Mouse (Mus musculus): Measurements from ENCODE around the gene Wdr82. TPM values are rescaled to one million over a fixed set of nuclear protein-coding genes. Genes with fewer than 3 reads are reported as not detected.

Wdr82 gene
- 21.6 and 25.5 TPM in 2 replicates for polyA plus RNA-seq (2016; fragmentation: Nextera tagmentation; extraction: Ambion mirVana)

DNA sequence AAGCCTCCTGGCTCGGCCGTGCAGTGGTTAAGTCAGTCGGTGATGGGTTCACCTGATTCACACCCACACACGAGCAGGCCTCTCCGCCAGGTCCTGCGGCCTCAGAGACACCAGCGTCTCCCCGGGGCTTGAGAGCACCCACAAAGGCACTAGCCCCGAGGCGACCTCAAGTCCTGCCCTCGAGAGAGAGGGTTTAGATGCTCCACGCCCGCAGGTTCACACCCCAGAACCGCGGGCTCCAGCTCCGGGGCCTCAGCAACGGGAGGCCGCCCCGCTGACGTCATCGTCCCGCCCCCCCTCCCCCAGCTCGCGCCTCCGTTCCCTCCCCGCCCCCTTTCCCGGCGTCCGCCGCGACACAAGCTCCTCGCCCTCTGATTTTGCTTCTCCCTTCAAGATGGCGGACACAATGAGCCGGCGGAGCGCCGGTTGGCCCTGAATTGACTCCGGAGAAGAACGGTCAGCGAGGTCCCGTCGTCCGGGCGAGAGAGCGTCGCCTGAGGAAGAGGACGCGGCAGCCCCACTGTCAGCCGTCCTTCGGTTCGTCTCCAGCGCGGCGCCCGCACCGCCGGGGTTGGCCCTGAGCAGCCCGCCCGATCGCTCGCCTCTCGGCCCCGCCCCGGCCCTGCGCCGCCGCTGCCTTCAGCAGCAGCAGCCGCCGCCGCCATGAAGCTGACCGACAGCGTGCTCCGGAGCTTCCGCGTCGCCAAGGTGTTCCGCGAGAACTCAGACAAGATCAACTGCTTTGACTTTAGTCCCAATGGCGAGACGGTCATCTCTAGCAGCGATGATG lies at the start of gene Wdr82:
Gene Wdr82, plus strand, starts transcription at position 373 of the 790 bp plus-strand sequence.
- H3K27ac ChIP-seq = peak within 1 kb of the TSS; percentile 96
- no peaks in the 10 kb centered on the region for H3K27me3 ChIP-seq (ENCODE audit: insufficient read depth, poor library complexity, severe bottlenecking)
- under 1% methylated on average over 80 of the region's 81 CpGs for whole genome bisulfite sequencing
- peaks cover 23% of the 10 kb centered on the region for H3K4me1 ChIP-seq
- H3K9me3 ChIP-seq = no peaks in the 10 kb centered on the region
- DNase-seq (ENCODE audit: low spot score) = peak; percentile 97
- H3K4me3 ChIP-seq = peak within 1 kb of the TSS; percentile 78
- no peaks in the 10 kb centered on the region for H3K36me3 ChIP-seq

DNA sequence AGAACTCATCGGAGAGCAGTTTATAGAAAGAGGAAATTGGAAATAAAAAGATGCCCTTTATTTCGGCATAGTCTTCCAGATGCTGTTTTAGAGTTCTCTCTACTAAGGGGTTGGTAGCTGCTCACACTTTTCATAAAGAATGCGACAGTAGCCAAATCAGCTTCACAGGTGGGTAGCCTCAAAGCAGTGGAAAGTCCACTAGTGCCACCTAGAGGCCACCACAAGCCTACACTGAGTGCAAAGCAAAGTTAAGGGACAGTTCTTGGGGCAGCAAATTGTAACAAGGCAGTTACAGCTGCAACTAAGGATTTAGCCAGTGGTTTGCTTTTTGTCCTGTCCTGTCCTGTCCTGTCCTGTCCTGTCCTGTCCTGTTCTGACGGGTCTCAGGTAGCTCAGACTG lies 47.1 kb upstream of the Wdr82 start:
- Histone ChIP-seq H3K9me3 (no peaks in the 10 kb centered on the region), H3K27me3 (ENCODE audit: insufficient read depth, poor library complexity, severe bottlenecking) (no peaks in the 10 kb centered on the region), H3K4me3 (no peak overlapping the region), H3K36me3 (no peaks in the 10 kb centered on the region), H3K4me1 (no peaks in the 10 kb centered on the region), H3K27ac (no peak overlapping the region)
- 47% methylated on average over 4 of the region's 4 CpGs for WGBS
- no peak for DNase-seq (ENCODE audit: low spot score)

DNA sequence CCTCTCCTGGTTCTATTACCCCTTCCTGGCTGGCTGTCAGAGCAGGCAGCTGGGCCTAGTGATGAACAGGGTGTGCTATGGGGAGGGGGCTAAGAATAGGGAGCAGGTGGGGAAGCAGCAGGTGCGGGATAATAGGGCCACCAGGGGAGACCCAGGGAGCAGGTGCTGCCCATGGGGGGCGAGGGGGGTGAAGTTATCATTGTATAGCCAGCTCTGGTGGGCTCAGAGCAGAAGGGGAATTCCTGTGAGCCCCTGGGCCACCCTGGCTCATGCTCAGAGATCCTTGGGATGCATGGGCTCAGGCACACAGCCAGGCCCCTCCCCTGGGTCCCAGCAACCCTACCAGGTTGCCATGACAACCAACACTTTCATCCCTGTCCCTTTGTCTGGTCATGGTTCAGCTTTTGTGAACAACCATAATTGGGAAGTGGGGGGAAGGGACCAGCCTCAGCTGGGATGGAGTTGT lies 43.9 kb upstream of the Wdr82 start:
- Histone ChIP-seq H3K9me3 (no peaks in the 10 kb centered on the region), H3K4me3 (no peak overlapping the region), H3K27me3 (ENCODE audit: insufficient read depth, poor library complexity, severe bottlenecking) (no peaks in the 10 kb centered on the region), H3K4me1 (no peaks in the 10 kb centered on the region), H3K27ac (no peak overlapping the region), H3K36me3 (no peaks in the 10 kb centered on the region)
- no peak for DNase-seq (ENCODE audit: low spot score)
- WGBS = 49% methylated on average over 2 of the region's 2 CpGs

GRCm38 (mm10) chr9:106129072-106129471 lies 41.7 kb upstream of the Wdr82 start:
- no peaks in the 10 kb centered on the region for H3K27me3 ChIP-seq (ENCODE audit: insufficient read depth, poor library complexity, severe bottlenecking)
- no peaks in the 10 kb centered on the region for H3K9me3 ChIP-seq
- no peaks in the 10 kb centered on the region for H3K36me3 ChIP-seq
- H3K4me1 ChIP-seq = no peaks in the 10 kb centered on the region
- H3K4me3 ChIP-seq = no peak overlapping the region
- no peak overlapping the region for H3K27ac ChIP-seq
- WGBS = 65% methylated on average over 2 of the region's 2 CpGs
- no peak for DNase-seq (ENCODE audit: low spot score)

DNA sequence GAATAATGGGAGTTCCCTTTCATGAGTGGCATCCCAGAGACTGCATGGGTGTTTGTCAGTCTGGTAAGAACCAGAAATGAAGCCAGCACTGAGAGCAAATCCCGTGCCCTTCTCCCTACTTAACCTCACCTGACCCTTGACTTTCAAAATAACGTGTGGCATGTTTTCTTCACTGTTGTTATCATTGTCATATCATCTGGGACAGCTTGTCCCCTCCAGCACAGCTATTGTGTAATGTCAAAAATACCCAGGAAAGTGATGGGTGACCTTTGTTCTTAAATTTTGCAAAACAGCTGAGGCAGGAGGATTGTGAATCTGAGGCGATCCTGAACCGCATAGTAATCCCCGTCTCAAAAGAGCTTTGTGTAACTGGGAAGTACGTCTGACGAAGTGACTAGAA lies 40.5 kb upstream of the Wdr82 start:
- Histone ChIP-seq H3K27ac (no peak overlapping the region), H3K36me3 (no peaks in the 10 kb centered on the region), H3K4me1 (no peaks in the 10 kb centered on the region), H3K27me3 (ENCODE audit: insufficient read depth, poor library complexity, severe bottlenecking) (no peaks in the 10 kb centered on the region), H3K9me3 (no peaks in the 10 kb centered on the region), H3K4me3 (no peak overlapping the region)
- no peak for DNase-seq (ENCODE audit: low spot score)
- WGBS = 70% methylated on average over 7 of the region's 7 CpGs

DNA sequence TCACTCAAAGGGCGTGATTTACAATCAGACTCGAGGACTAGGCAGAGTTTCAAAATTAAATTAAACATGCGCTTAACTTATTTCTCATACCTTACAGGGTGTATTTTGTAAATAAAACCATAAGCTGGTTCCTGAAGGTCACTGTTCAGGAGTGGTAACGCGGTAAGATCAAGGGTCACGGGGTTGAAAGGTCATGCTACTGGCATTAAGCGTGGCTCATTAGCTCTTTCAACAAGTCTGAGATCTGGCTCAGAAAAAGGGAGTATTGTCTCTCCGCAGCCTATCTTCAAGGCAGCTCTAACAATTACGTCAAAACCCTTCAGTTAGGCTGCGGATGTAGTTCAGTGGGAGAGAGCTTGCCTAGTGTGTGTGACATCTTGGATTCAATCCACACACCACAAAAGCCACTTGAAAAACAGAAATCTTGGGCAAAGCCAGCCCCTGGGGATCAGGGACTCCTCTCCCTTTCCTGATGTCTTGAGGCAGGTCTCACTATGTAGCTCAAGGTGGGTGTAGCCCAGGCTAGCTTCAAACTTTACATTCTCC lies 33.0 kb upstream of the Wdr82 start:
- Histone ChIP-seq H3K27ac (no peak overlapping the region), H3K9me3 (no peaks in the 10 kb centered on the region), H3K4me1 (0 out of 2 replicates have a peak, but pooled peaks cover 4% of the 10 kb centered on the region), H3K36me3 (no peaks in the 10 kb centered on the region), H3K27me3 (ENCODE audit: insufficient read depth, poor library complexity, severe bottlenecking) (0 out of 2 replicates have a peak, but pooled peaks cover 13% of the 10 kb centered on the region), H3K4me3 (no peak overlapping the region)
- 72% methylated on average over 10 of the region's 10 CpGs for WGBS
- DNase-seq (ENCODE audit: low spot score) = no peak

DNA sequence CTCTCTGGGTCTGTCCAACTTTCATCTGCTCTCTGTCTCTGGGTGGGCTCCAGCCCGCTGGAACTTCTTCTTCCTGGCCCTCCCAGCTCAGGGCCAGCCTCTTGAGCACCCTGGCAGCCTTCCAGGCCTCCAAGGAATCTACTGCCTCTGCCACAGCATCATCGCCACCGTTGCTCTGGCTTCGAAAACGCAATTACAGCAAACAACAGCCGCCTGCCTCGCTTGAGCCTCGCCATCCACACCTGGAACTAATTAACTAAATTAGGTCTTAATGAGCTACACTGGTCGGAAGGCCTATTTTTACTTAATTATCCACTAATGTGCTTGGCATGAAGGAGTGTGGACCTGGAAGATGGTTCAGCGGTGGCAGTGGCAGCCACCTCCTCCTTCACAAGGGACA lies 31.0 kb upstream of the Wdr82 start:
- Histone ChIP-seq H3K36me3 (no peaks in the 10 kb centered on the region), H3K4me3 (no peak overlapping the region), H3K9me3 (no peaks in the 10 kb centered on the region), H3K27me3 (ENCODE audit: insufficient read depth, poor library complexity, severe bottlenecking) (0 out of 2 replicates have a peak, but pooled peaks cover 13% of the 10 kb centered on the region), H3K27ac (no peak overlapping the region), H3K4me1 (0 out of 2 replicates have a peak, but pooled peaks cover 4% of the 10 kb centered on the region)
- no peak for DNase-seq (ENCODE audit: low spot score)
- 66% methylated on average over 10 of the region's 10 CpGs for WGBS

- no peaks in the 10 kb centered on the region for H3K36me3 ChIP-seq
- no peak overlapping the region for H3K4me3 ChIP-seq
- no peak for DNase-seq (ENCODE audit: low spot score)
- H3K27ac ChIP-seq = no peak overlapping the region
- H3K9me3 ChIP-seq = no peaks in the 10 kb centered on the region
- 0 out of 2 replicates have a peak, but pooled peaks cover 4% of the 10 kb centered on the region for H3K4me1 ChIP-seq
- peaks cover 28% of the 10 kb centered on the region for H3K27me3 ChIP-seq (ENCODE audit: insufficient read depth, poor library complexity, severe bottlenecking)
- 78% methylated on average over 12 of the region's 12 CpGs for WGBS
These were observed 28.8 kb upstream of the Wdr82 start for GRCm38 (mm10) chr9:106141955-106142354.

DNA sequence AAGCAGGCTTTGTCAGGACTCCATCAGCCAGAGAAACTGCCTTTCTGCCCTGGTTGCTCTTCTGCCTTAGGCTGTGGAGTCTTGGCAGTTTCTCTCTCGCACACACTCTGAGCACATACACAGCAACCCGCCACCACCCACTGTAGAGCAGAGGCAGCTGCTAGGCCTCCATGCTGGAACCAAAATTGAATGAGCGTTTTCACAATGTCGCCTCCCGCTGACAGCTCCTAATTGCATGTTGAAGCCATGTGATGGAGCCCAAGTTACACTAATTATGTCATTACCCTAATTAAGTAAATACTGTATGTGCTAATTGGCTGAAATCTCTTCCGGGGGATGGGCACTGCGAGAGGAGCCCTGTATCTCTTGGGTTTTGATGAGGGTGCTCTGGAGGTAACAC lies 26.6 kb upstream of the Wdr82 start:
- peaks cover 22% of the 10 kb centered on the region for H3K4me1 ChIP-seq
- WGBS = 81% methylated on average over 7 of the region's 7 CpGs
- H3K4me3 ChIP-seq = no peak overlapping the region
- no peaks in the 10 kb centered on the region for H3K36me3 ChIP-seq
- no peak for DNase-seq (ENCODE audit: low spot score)
- H3K27me3 ChIP-seq (ENCODE audit: insufficient read depth, poor library complexity, severe bottlenecking) = peaks cover 49% of the 10 kb centered on the region
- no peaks in the 10 kb centered on the region for H3K9me3 ChIP-seq
- no peak overlapping the region for H3K27ac ChIP-seq

DNA sequence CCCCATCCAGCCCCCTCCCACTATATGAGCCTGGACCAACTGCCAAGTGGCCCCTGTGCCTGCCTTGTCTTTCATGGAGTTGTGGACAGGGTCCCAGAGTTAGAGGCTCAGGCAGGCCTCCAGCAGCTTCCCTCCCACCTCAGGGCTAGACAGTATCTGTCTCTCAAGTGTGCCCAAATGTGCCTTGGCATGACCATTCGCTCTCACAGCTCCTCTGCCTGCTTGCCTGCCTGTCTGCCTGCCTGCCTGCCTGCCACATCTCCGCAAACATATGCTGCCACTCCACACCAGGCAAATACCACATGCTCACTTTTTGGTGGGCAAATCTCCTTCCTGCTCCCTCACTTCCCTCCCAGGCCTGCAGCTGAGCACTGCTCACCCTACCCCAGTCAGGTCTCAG lies 25.1 kb upstream of the Wdr82 start:
- DNase-seq (ENCODE audit: low spot score) = no peak
- H3K27me3 ChIP-seq (ENCODE audit: insufficient read depth, poor library complexity, severe bottlenecking) = peaks cover 61% of the 10 kb centered on the region
- no peak overlapping the region for H3K27ac ChIP-seq
- WGBS = 89% methylated on average over 2 of the region's 2 CpGs
- peaks cover 22% of the 10 kb centered on the region for H3K4me1 ChIP-seq
- no peak overlapping the region for H3K4me3 ChIP-seq
- no peaks in the 10 kb centered on the region for H3K9me3 ChIP-seq
- H3K36me3 ChIP-seq = no peaks in the 10 kb centered on the region

- no peaks in the 10 kb centered on the region for H3K9me3 ChIP-seq
- H3K4me1 ChIP-seq = peaks cover 22% of the 10 kb centered on the region
- DNase-seq (ENCODE audit: low spot score) = no peak
- H3K4me3 ChIP-seq = no peak overlapping the region; the same call in 1 of the 2 replicates
- peaks cover 62% of the 10 kb centered on the region for H3K27me3 ChIP-seq (ENCODE audit: insufficient read depth, poor library complexity, severe bottlenecking)
- WGBS = 24% methylated on average over 5 of the region's 5 CpGs
- no peak overlapping the region for H3K27ac ChIP-seq
- H3K36me3 ChIP-seq = no peaks in the 10 kb centered on the region
These were observed 23.4 kb upstream of the Wdr82 start for GRCm38 (mm10) chr9:106147281-106147680.

GRCm38 (mm10) chr9:106147851-106148431 lies 22.8 kb upstream of the Wdr82 start:
- Histone ChIP-seq H3K36me3 (no peaks in the 10 kb centered on the region), H3K9me3 (no peaks in the 10 kb centered on the region), H3K27me3 (ENCODE audit: insufficient read depth, poor library complexity, severe bottlenecking) (peaks cover 61% of the 10 kb centered on the region), H3K27ac (peak overlapping the region; percentile 53), H3K4me3 (peak overlapping the region; percentile 48), H3K4me1 (peaks cover 22% of the 10 kb centered on the region)
- 7% methylated on average over 10 of the region's 10 CpGs for WGBS
- no peak for DNase-seq (ENCODE audit: low spot score)
